Mouse (Mus musculus): ENCODE data around the gene Slc25a39.

GRCm38 (mm10) chr11:102353021-102353431 is 54.7 kb downstream of the Slc25a39 start:
- no peak for TF ChIP-seq CTCF (IDR thresholded peaks at IDR 0.05; ENCODE audit: extremely low read depth, insufficient read length, insufficient replicate concordance, low read depth, low read length)
- no peak for TF ChIP-seq POLR2A (IDR thresholded peaks at IDR 0.05; ENCODE audit: low read depth, low read length)
